Mouse (Mus musculus) forebrain, embryonic 11.5 days (tissue): ENCODE measurements around the gene Lrp4. TPM values are rescaled to one million over a fixed set of nuclear protein-coding genes. Genes with fewer than 3 reads are reported as not detected.
A peak's percentile ranks its signal among the peaks of the same experiment; 100 is the strongest.

Experiments
- ATAC-seq: fragments of 200-750 bp; cut with Nextera tagmentation; replicated peaks from 2 replicates; pipeline ENCODE4 v1.8.0; 2017; ENCODE audit warnings: moderate TSS enrichment; ENCODE audit not compliant: low FRiP score
- DNase-seq: peaks from one replicate; pipeline ENCODE4 v3.0.0-alpha.2; 2017; ENCODE audit warnings: low spot score
- H3K27ac ChIP-seq: fragments of 300-500 bp; sonication (generic); 2 replicates; pipeline ENCODE4 v1.5.1; 2014; ENCODE audit warnings: low read depth, low read length
- H3K27me3 ChIP-seq: fragments of 300-500 bp; sonication (generic); 2 replicates; pipeline ENCODE4 v1.6.1; 2014; ENCODE audit warnings: mild to moderate bottlenecking, low read length, mixed read lengths; ENCODE audit not compliant: control insufficient read depth, insufficient read depth
- H3K36me3 ChIP-seq: fragments of 300-500 bp; sonication (generic); 2 replicates; pipeline ENCODE4 v1.6.1; 2014; ENCODE audit warnings: mild to moderate bottlenecking, low read length, moderate library complexity, mixed read lengths; ENCODE audit not compliant: control insufficient read depth, insufficient read depth
- H3K4me1 ChIP-seq: fragments of 300-500 bp; sonication (generic); replicated peaks from 2 replicates; pipeline ENCODE4 v1.6.1; 2014; ENCODE audit warnings: low read length, mixed read lengths; ENCODE audit not compliant: control insufficient read depth, insufficient read depth
- H3K4me2 ChIP-seq: fragments of 300-500 bp; sonication (generic); 2 replicates; pipeline ENCODE4 v1.6.1; 2014; ENCODE audit warnings: low read depth, mild to moderate bottlenecking, low read length, moderate library complexity, mixed read lengths; ENCODE audit not compliant: severe bottlenecking
- H3K4me3 ChIP-seq: fragments of 300-500 bp; sonication (generic); 2 replicates; pipeline ENCODE4 v1.5.1; 2014; ENCODE audit warnings: low read depth, low read length
- H3K9ac ChIP-seq: fragments of 300-500 bp; sonication (generic); 2 replicates; pipeline ENCODE4 v1.6.1; 2014; ENCODE audit warnings: low read length
- H3K9me3 ChIP-seq: fragments of 300-500 bp; sonication (generic); 2 replicates; pipeline ENCODE4 v1.6.1; 2016; ENCODE audit warnings: low read length, mixed read lengths; ENCODE audit not compliant: control insufficient read depth
- WGBS: fragments of 180-500 bp; shearing (Covaris S2); extraction: QIAGEN DNeasy Blood & Tissue Kit; methylation state at CpG from one replicate; pipeline ENCODE4 v1.1.7; 2014; 5-methylcytosine and 5-hydroxymethylcytosine counted together
- polyA plus RNA-seq: library from polyadenylated mRNA; unstranded; fragments of >200 nt; fragmentation: Nextera tagmentation; extraction: Ambion mirVana; gene quantifications from 2 replicates; pipeline ENCODE4 v1.2.1, GENCODE M21; 2014

The Lrp4 gene
- 10.2 and 11.3 TPM in 2 replicates for polyA plus RNA-seq

GRCm38 (mm10) chr2:91457259-91457655 lies at the start of gene Lrp4:
TSS of gene Lrp4 (plus strand) at chr2:91457511.
- ATAC-seq (peak; percentile 72), DNase-seq (peak; percentile 88)
- Histone ChIP-seq H3K27ac (peak within 1 kb of the TSS; percentile 88), H3K36me3 (no peaks in the 10 kb centered on the region), H3K9ac (peak within 1 kb of the TSS; percentile 93), H3K27me3 (no peaks in the 10 kb centered on the region; the same call in 1 of the 2 replicates), H3K9me3 (no peaks in the 10 kb centered on the region), H3K4me1 (peaks cover 24% of the 10 kb centered on the region), H3K4me3 (peak within 1 kb of the TSS; percentile 80), H3K4me2 (peak within 1 kb of the TSS; percentile 87)
- 0% methylated on average over 25 of the region's 36 CpGs for WGBS

GRCm38 (mm10) chr2:91408031-91408430 lies 49.3 kb upstream of the Lrp4 start:
- DNase-seq (no peak), ATAC-seq (no peak)
- H3K4me3 ChIP-seq, result no peak overlapping the region
- no peak overlapping the region for H3K27ac ChIP-seq
- peaks cover 4% of the 10 kb centered on the region; the same call in 1 of the 2 replicates for H3K27me3 ChIP-seq
- no peak overlapping the region for H3K9ac ChIP-seq
- no peak overlapping the region for H3K4me2 ChIP-seq
- no peaks in the 10 kb centered on the region for H3K36me3 ChIP-seq
- no peaks in the 10 kb centered on the region for H3K9me3 ChIP-seq
- H3K4me1 ChIP-seq, result 0 out of 2 replicates have a peak, but pooled peaks cover 2% of the 10 kb centered on the region
- 84% methylated on average over 2 of the region's 2 CpGs for WGBS

GRCm38 (mm10) chr2:91411473-91411872 lies 45.8 kb upstream of the Lrp4 start:
- ATAC-seq (no peak), DNase-seq (no peak)
- Histone ChIP-seq H3K9ac (no peak overlapping the region), H3K27me3 (no peaks in the 10 kb centered on the region), H3K4me1 (0 out of 2 replicates have a peak, but pooled peaks cover 2% of the 10 kb centered on the region), H3K4me3 (no peak overlapping the region), H3K4me2 (no peak overlapping the region), H3K9me3 (no peaks in the 10 kb centered on the region), H3K27ac (no peak overlapping the region), H3K36me3 (no peaks in the 10 kb centered on the region)
- WGBS, result 82% methylated on average over 2 of the region's 2 CpGs

GRCm38 (mm10) chr2:91412361-91412760 lies 45.0 kb upstream of the Lrp4 start:
- Histone ChIP-seq H3K27me3 (no peaks in the 10 kb centered on the region), H3K27ac (no peak overlapping the region), H3K9me3 (no peaks in the 10 kb centered on the region), H3K4me2 (no peak overlapping the region), H3K36me3 (no peaks in the 10 kb centered on the region), H3K4me3 (no peak overlapping the region), H3K4me1 (0 out of 2 replicates have a peak, but pooled peaks cover 2% of the 10 kb centered on the region), H3K9ac (no peak overlapping the region)
- ATAC-seq (no peak), DNase-seq (no peak)
- 72% methylated on average over 5 of the region's 5 CpGs for WGBS

- ATAC-seq (no peak), DNase-seq (no peak)
- no peak overlapping the region for H3K9ac ChIP-seq
- no peaks in the 10 kb centered on the region; the same call in 1 of the 2 replicates for H3K36me3 ChIP-seq
- 87% methylated on average over 1 of the region's 1 CpGs for WGBS
- no peak overlapping the region for H3K27ac ChIP-seq
- H3K4me1 ChIP-seq, result 0 out of 2 replicates have a peak, but pooled peaks cover 2% of the 10 kb centered on the region
- no peak overlapping the region for H3K4me3 ChIP-seq
- no peak overlapping the region for H3K4me2 ChIP-seq
- H3K9me3 ChIP-seq, result no peaks in the 10 kb centered on the region
- no peaks in the 10 kb centered on the region for H3K27me3 ChIP-seq
Measured at GRCm38 (mm10) chr2:91413811-91414210, 43.5 kb upstream of the Lrp4 start.

GRCm38 (mm10) chr2:91421641-91422040 lies 35.7 kb upstream of the Lrp4 start:
- ATAC-seq, result no peak
- no peak overlapping the region for H3K4me2 ChIP-seq
- no peaks in the 10 kb centered on the region; the same call in 1 of the 2 replicates for H3K36me3 ChIP-seq
- H3K4me1 ChIP-seq, result 0 out of 2 replicates have a peak, but pooled peaks cover 2% of the 10 kb centered on the region
- no peak overlapping the region for H3K9ac ChIP-seq
- H3K4me3 ChIP-seq, result no peak overlapping the region
- 50% methylated on average over 5 of the region's 5 CpGs for WGBS
- no peak overlapping the region for H3K27ac ChIP-seq
- no peaks in the 10 kb centered on the region for H3K9me3 ChIP-seq
- no peaks in the 10 kb centered on the region for H3K27me3 ChIP-seq
- DNase-seq, result no peak

- Histone ChIP-seq H3K4me1 (0 out of 2 replicates have a peak, but pooled peaks cover 2% of the 10 kb centered on the region), H3K9me3 (no peaks in the 10 kb centered on the region), H3K4me3 (no peak overlapping the region), H3K27ac (no peak overlapping the region), H3K36me3 (no peaks in the 10 kb centered on the region), H3K27me3 (no peaks in the 10 kb centered on the region), H3K9ac (no peak overlapping the region), H3K4me2 (no peak overlapping the region)
- no peak for ATAC-seq
- 86% methylated on average over 7 of the region's 7 CpGs for WGBS
- DNase-seq, result no peak
Measured at GRCm38 (mm10) chr2:91424061-91424720, 33.1 kb upstream of the Lrp4 start.

GRCm38 (mm10) chr2:91426321-91426720 lies 31.0 kb upstream of the Lrp4 start:
- Histone ChIP-seq H3K9ac (no peak overlapping the region), H3K36me3 (no peaks in the 10 kb centered on the region), H3K4me1 (peaks cover 19% of the 10 kb centered on the region), H3K4me3 (no peak overlapping the region), H3K9me3 (no peaks in the 10 kb centered on the region), H3K27ac (peak overlapping the region; percentile 18; the same call in 1 of the 2 replicates), H3K27me3 (no peaks in the 10 kb centered on the region), H3K4me2 (no peak overlapping the region)
- WGBS, result 84% methylated on average over 1 of the region's 1 CpGs
- ATAC-seq (no peak), DNase-seq (no peak)

- no peak overlapping the region for H3K4me3 ChIP-seq
- no peak for DNase-seq
- peak overlapping the region; percentile 82; the same call in 1 of the 2 replicates for H3K27ac ChIP-seq
Measured at GRCm38 (mm10) chr2:91429146-91429545, 28.2 kb upstream of the Lrp4 start.

More at GRCm38 (mm10) chr2:91429146-91429545, 28.2 kb upstream of the Lrp4 start:
- H3K4me2 ChIP-seq, result no peak overlapping the region
- WGBS, result 89% methylated on average over 3 of the region's 3 CpGs
- H3K9ac ChIP-seq, result no peak overlapping the region
- peaks cover 21% of the 10 kb centered on the region for H3K4me1 ChIP-seq
- no peaks in the 10 kb centered on the region for H3K36me3 ChIP-seq
- no peak for ATAC-seq
- H3K9me3 ChIP-seq, result no peaks in the 10 kb centered on the region
- no peaks in the 10 kb centered on the region for H3K27me3 ChIP-seq
